Mouse (Mus musculus): ENCODE data around the gene Kirrel3.

- TF ChIP-seq POLR2A (IDR thresholded peaks at IDR 0.05; ENCODE audit: borderline replicate concordance, low read depth, low read length) (no peak), CTCF (IDR thresholded peaks at IDR 0.05; ENCODE audit: low read depth, low read length) (no peak)
Measured at GRCm38 (mm10) chr9:34463666-34464065, 22.0 kb upstream of the Kirrel3 start.
